Mouse (Mus musculus) urinary bladder, postnatal 10 days (tissue): ENCODE measurements around the gene Tango6.

Experiments
- DNase-seq: peaks from one replicate; pipeline ENCODE4 v3.0.0; 2022; ENCODE audit warnings: low spot score

Tango6 gene

DNA sequence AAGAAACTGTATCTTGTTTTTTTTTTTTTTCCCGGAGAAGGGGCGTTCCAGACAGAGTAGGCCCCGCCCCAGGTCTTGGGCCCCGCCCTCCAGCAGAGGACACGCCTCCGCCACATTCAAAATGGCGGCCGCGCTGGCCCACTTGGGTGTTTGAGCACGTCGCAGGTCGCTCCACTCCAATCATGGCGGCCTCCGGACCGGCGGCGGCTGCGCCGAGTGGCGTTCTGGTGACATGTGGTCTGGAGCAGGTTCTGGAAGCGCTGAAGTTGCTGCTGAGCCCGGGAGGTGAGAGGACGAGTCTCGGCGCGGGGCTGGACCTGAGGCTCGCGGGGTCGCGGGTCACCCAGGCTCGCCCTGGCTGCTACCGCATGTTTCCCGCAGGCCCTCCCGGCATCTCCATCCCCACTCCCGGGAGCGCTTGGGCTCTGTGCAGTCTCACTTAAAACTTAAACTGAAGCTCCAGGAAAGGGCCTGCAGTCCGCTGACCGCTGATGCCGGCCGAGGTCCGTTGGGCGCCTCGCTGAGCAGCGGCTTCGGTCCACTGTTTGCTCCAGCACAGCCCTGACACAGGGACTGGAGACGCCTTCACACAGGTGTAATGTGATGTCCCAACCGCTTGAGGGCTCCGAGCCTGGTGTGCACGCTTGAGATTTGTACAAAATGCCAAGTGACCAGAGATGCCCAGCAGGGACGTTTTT lies at the start of gene Tango6:
Tango6 (plus strand) TSS at position 98 of the 698 bp plus-strand sequence.
- peak; percentile 76 for DNase-seq

DNA sequence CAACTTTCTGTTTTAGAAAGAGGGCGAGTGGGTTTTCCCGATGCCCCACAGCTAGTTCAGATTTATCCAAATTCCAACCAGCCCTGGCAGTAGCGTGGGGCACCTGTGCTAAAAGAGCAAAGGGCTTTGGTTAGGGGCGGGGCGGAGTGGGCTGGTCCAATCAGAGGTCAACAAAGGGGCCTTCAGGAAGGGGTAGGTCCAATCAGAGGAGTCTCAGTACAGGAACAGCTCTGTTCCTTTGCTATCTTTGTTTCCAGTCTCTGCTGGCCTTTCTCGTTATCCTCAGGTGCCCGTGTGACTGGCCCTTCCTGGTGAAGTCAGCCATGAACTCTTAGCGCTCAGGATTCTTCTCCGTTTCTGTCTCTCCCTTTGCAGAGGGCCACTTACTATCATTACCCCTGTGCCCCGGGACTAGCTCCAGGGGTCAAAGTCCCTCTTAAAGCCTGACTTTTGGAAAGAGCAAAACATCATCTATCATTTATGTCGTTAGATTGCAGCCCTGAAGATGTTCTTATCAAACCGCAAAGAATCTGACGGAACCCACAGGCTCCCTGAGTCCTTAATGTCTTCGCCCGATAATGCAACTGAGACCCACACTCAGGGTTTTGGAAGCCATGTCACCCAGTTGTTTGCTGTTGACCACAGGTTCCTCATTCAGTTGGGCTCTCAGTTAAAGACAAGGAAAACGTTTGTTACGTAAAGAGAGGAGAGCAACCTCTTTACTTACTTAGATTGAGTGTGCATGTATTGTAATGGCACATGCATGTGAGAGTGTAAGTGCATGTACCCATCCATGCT lies 49.3 kb upstream of the Tango6 start:
- DNase-seq: no peak

DNA sequence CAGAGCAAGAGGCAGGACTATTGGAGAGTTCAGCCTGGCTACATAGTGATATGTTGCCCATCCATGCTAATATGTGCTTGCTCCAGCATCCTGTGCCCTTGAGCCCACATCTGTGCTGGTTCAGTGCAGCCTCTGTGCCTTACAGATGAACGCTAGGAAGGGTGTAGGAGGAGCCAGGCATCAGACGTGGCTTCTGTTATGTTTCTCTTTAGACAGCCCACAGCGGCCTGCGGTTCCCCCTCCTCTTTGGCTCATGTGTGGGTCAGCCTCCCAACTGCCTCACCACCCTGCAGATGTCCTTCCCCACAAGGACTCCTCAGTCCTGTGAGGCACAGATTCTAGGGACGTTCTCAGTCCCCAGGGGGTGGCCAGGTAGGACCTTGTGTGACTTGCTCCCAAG lies 47.6 kb upstream of the Tango6 start:
- DNase-seq: no peak

DNA sequence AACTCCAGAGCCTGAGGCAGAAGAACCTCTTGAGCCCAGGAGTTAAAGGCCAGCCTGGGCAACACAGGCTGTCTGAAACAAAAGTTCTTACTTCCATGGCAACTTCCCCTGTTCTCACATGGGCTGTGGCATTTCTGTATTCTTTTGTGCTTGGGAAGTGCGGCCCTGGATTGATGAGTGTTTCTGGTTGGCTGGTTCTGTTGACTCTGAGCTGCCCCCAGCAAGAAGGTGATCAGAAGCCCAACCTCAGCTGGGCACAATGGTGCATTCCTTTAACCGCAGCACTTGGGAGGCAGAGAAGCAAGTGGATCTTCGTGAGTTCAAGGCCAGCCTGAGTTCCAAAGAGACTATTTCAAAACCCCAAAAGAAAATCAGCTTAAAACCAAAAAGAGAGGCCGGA lies 45.4 kb upstream of the Tango6 start:
- DNase-seq: no peak

DNA sequence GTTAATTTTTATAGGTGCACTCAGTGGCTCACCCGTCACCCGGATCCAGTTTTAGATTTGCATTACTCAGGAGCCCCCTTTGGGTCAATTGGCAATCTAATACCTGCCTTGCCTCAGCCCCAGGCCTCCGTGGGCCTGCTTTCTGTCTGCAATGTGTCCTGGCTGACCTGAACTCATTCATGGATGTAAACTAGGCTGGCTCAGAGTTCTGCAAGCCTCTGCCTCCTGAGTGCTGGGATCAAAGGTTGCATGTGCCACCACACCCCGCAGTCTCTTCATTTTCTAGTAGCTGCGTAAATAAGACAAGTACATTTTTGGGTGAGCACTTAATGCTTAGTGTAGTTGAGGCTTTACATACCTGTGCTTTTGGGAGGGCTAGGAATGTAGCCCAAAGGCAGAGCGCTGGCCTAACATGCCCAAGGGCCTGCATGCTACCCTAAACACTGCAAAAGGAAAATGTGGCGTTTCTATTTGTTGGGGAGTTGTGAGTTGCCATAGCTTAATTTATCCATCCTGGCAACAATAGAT lies 44.0 kb upstream of the Tango6 start:
- no peak for DNase-seq

DNA sequence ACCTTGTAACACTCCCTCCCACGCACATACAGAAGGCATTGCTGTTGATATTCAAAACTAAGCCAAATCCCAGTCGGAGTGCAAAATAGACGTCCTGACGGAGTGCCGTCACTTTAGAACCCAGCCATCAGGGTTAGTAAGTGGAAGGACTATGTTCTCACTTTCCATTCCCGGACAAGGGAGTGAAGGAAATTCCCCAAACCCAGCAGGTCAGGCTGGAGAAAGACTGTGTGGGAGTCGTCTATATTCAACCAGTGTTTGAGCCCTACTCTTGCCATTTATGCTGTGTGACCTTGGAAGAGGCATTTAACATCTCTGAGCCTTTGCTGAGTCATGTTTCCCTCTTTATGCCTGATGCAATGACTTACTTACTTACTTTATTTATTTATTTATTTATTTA lies 42.7 kb upstream of the Tango6 start:
- no peak for DNase-seq

DNA sequence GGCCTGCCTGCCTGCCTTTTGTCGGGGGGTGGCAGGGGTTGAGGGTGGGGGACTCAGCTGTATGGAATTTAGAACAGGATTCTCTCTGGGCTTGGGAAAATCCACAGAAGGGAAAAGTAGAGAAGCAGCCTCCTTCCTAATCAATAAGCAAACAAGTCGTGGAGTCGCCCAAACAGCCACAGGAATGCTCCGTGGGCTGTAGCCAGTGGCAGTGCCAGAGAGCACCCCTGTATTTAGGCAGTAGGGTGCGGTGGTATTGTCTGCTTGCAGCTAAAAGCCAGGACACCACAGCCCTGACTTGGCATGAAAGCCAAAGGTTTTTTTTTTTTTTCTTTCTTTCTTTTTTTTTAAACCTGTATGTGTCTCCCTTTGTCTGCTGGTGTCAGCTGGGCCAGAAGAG lies 41.9 kb upstream of the Tango6 start:
- no peak for DNase-seq

DNA sequence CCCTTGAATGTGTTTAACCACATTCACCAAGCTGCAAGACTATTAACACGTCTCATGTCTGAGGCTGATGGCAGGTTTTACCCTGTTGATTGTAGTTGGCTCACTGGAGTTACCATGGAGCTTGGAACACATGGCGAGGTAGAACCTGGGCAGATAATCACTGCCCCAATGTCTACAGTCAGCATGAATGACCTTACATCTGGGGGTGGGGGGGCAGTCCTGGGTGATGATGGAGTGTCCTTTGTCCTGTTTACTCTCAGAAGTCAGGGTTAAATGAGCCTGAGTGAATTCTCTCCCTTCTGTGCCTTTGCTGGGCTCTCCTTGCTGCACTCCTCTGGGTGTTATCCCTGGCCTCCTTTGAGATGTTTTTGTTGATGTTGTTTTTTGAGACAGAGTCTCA lies 40.7 kb upstream of the Tango6 start:
- no peak for DNase-seq

DNA sequence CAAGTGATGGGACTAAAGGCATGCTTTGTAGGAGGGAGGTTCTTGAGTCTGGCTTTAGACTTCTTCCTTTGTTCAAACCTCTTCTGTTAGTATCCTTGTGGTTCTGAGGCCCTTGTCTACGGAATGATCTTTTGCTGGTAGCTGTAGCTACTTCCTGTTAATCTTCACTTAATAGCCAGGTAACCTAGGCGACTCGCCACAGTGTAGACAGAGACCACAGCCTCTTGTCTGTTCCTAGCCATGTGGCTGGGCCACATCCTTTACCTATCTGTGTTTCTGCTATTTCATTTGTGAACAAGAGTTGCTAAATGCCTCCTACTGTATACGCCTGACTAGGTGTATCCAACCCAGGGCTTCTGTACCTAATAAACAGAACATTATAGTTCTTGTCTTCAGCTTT lies 39.8 kb upstream of the Tango6 start:
- no peak for DNase-seq

DNA sequence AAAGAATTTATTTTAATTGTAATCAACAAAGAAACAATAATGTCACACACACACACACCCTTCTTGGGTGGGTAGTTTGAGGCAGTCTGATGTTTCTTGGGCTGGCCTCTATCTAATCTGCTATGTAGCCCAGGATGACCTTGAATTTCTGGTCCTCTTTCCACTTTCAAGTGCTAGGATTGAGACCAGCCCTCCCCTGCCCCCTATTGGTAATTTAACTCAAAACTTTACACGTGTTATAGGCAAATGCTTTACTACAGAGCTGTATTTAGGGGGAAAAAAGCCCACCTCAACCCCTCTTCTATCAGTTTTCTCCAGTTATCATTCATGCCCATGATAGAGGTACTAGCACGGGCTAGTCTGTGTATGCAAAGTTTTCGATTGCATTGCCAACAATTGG lies 37.9 kb upstream of the Tango6 start:
- no peak for DNase-seq

DNA sequence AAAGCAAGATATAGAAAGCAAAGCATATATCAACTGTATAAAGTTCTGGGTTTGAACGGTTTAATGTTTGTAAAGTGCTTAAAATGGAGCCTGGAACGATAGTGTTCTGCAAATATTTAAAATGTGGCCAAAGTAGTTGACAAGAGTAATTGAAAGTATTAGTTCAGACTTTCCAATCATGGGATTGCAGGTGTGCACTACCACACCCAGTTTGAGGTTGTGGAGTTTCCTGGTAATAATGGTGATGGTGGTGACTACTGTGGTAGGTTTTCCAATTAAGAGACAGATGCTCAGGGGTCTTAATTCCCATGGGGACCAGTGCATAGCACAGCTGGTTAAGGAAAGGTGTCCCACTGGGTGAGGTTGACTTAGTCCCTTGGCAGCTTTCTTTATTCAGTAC lies 36.7 kb upstream of the Tango6 start:
- no peak for DNase-seq

DNA sequence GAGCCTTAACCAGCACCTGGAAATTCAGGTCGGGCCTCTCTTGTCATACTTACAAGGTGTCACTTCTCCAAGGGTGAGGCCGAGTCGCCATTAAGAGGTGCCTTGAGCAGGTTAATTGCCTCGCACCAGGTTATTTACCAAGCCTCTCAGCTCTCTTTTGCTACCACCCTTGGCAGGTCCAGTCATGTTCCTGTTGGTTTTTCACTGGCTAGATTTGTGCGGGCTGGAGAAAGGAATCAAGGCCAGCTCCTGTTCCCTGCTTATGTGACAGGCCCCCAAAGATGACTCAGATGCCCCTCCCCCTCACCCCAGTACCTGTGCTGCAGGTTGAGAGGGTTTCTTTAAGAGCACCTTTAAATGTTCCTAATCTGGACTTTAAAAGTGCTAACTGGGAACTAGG lies 36.1 kb upstream of the Tango6 start:
- DNase-seq: no peak

DNA sequence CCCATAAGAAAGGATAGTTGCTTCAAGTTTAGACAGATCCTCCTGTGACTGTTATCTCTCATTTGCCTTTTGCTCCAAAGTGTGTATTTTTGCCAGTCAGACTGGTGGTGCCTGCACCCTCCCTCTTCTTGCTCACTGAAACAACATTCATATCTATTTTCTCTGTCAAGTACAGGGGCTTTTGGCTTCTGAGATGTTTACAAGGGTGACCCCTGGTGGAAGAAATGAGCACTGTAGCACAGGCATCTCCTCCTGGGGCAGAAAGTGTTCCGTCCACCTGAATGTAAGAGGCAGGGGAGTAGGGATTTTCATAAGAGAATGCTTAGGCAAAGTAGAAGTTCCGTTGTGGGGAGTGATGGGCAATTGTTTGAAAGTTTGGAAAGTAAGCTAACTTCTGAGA lies 35.5 kb upstream of the Tango6 start:
- DNase-seq: peak; percentile 35

DNA sequence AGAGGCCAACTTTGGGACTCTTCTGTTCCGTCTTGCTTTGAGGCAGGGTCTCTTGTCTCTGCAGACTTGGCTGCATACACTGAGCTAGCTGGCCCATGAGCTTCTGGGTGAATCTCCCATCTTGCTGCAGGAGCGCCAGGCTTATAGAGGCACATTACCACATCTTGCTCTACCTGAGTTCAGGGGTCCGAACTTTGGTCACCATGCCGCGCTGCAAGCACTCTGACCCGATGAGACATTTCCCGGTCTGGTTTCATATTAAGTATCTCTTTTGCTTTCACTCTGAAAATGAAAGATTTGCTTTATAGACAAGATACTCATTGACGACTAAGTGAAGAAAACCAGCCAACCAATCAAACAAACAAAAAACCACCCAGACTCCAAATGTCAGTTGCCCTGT lies 34.4 kb upstream of the Tango6 start:
- no peak for DNase-seq

DNA sequence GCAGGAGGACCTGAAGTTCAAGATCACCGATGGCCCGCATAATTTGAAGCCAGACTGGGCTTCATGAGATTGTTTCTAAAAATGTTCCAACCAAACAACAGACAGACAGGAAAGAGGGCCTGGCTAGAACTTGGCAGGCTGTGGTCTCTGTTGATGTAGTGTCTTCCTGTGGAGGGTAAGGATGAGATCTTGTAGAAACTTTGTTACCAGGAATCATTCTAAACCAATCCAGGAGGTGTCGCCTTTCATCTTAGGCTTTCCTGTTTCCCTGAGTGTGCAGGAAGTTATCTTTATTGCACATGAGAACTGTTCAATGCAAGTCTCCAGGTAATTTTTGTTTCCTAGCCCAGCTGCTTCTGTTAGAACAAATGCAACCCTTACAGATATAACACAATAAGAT lies 30.9 kb upstream of the Tango6 start:
- DNase-seq: no peak

DNA sequence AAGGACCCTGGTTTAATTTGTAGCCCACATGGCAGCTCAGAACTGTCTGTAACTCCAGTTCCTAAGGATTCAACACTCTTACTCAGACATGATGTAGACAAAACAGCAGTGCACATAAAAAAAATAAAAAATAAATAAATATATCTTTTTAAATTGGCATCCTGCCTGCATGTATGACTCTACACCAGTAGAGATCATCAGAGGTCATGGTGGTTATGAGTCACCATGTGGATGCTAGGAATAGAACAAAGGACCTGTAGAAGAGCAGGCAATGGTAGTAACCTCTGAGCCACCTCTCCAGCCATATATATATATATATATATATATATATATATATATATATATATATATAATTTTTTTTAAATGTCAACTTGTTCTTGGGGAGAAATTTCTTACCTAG lies 26.8 kb upstream of the Tango6 start:
- no peak for DNase-seq

DNA sequence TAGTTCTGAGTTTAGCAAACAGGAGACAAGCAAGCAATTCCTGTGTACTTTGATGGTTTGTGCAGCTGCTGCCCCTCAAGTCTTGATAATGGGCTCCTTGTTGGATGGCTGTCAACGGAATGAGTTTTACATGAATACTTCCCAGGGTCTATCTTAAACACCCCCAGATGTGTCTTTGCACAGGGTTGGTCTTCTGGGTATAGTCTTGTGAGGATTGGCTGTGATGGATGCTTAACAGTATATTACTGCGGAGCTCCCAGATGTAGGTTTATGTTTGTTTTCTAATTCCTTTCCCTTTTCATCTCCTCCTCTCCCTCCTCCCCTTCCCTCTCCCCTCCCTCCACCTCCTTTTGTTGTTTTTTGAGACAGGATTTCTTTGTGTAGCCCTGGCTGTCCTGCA lies 10.1 kb upstream of the Tango6 start:
- no peak for DNase-seq

DNA sequence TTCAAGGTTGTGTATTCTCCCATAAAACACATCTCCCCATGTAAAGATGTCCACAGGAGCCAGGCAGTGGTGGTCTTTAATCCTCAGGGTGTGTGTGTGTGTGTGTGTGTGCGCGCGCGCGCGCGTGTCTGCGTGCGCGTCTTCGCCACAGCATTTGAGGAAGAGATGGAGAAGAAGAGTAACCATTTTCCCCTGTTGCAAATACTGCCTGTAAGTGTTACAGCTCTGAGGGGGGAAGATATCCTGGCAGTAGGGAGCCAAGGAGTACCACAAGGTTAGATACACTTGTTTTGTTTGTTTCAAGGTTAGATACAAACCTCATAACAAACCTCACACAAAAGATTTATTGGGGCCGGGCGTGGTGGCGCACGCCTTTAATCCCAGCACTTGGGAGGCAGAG lies 8.6 kb upstream of the Tango6 start:
- DNase-seq: no peak

DNA sequence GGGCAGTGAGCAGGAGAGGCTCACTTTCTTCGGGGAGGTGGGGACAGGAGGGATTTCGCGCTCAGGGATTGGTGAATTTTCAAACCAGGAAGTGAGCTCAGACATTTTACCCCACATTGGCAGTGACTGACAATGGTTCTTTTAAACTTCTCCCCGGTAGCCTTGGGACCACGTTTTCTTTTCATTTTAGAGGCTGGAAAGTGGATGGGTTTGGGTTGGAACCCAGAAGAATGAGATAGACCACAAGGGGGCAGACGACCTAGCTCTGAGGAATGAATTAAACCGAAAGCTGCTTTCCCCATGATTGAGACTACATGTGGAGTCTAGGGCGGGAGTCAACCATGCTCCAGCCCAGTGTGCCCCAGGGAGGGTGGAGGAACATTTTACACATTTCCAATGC lies 8.0 kb upstream of the Tango6 start:
- DNase-seq: no peak

DNA sequence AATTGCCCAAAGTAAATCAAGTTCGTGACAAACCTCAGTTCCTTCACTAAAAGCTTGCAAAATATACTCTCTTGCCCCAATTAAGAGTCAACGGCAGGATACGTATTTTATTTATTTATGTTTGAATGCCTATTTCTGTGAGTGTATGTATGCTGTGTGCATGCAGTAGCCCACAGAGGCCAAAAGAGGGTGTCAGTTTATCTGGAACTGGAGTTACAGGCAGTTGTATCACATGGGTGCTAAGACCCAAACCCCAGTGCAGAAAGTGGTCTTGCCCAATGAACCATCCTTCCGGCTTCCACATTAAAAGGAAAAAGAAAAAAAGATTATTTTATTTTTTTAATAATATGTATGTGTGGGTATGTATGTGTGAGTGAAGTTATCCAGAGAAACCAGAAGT lies 1.5 kb downstream of the Tango6 start:
- DNase-seq: no peak

DNA sequence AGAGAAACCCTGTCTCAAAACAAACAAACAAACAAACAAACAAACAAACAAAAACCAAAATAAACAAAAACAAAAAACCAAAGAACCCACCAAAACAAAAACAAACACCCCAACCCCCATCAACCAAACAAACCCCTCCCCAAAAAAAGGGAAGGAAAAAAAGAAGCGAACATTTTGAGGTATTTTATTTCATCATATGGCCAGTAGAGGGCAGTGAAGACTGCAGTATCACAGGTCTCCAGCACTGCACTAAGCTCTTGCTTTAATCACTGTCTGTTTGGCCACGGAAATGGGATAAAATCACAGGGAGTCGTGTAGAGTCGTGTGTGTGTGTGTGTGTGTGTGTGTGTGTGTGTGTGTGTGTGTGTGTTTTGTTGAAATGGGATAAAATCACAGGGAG lies 4.6 kb downstream of the Tango6 start:
- no peak for DNase-seq

DNA sequence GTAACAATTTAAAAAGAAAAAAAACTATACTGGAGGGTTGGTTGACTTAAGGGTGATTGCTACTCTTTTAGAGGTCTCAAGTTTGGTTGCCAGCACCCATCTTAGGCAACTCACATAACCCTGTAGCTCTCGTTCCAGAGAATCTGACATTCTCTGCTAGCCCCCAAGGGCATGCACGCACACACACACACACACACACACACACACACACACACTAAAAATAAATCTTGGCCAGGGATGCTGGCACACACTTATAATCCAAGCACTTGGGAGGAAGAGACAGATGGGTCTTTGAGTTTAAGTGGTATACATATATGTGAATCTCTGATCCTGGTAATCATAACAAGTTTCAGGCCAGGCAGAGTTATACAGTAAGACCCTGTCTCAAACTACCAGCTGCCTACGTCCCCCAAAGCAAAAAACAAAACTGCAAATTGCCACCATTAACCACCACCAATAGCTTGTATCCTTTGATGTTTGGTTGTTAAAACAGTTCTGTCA lies 14.9 kb downstream of the Tango6 start:
- no peak for DNase-seq

DNA sequence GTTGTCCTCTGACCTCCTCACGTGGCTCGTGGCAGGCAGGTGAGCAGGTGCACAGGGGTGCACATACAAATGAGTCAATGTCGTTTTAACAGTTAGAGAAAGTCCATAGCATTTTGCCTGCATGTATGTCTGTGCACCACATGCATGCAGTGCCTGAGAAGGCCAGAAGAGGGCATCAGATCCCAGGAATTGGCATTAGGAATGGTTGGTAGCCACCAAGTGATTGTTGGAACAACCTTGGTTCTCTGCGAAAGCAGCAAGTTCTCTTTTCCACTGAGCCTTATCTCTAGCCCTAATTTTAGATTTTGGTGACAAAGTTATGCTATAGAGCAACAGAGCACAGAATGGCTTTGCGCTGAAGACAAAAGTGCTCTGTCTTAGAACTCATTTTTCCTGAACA lies 16.7 kb downstream of the Tango6 start:
- no peak for DNase-seq
